Mouse (Mus musculus): ENCODE data around the gene Mki67.

- no peak for TF ChIP-seq POLR2A (IDR thresholded peaks at IDR 0.05; ENCODE audit: control insufficient read depth, extremely low read depth, insufficient read depth, low read length, poor library complexity)
- TF ChIP-seq CTCF (IDR thresholded peaks at IDR 0.05; ENCODE audit: borderline replicate concordance, control insufficient read depth, extremely low read depth, insufficient read depth, low read length, poor library complexity), result no peak
Measured at GRCm38 (mm10) chr7:135728038-135728437, 11.9 kb upstream of the Mki67 start.
